Comparison of ENCODE assay signal across 8 mouse cellular contexts in the genomic region with DNA sequence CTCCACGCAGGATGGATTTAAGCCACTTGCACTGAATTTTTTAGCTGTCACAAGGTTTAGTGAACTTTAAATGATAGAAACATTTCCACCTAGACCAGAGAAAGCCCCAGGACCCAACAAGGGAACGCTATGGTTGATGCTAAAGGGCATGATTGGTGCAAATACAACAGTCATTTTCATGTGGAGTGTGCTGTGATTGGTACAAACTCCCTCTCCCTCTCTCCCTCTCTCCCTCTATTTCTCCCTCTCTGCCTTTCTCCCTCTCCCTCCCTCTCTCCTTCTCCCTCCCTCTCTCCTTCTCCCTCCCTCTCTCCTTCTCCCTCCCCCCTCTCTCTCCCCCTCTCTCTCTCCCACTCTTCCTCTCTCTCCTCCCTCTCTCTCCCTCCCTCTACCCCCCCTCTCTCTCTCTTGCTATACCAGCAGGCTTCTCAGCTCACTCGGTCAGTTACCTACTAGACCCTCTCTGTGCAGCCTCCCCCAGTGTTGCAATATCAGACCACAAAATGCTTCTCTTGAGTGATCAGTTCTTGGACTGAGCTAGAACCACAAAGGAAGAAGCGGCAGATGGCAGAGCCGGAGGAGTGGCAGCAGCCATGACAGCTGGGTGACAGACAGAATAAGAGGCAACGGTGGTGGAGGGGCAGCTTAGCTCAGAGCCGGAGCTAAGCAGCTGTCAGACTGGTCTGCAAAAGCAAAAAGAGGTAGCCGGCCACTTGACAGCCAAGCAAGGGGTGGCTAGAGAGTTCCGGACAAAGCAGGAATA. TPM values are rescaled to one million over a fixed set of nuclear protein-coding genes. Genes with fewer than 3 reads are reported as not detected.
DNase-seq lines count a peak whose midpoint lies in the region; ATAC-seq and TF ChIP-seq lines count a peak whose summit lies in the region.

No protein-coding gene starts in this region.

- H3K4me3 ChIP-seq in layer of hippocampus, adult 2 months = peak overlapping the region; percentile 17

- TF ChIP-seq CTCF in layer of hippocampus, adult 2 months (conservative IDR thresholded peaks at IDR 0.05) = no peak

- peak; percentile 50 for ATAC-seq in megakaryocyte-erythroid progenitor cell, adult 5-6 weeks (replicated peaks; ENCODE audit: low FRiP score, low TSS enrichment, poor library complexity, severe bottlenecking)

- peak overlapping the region; percentile 92 for H3K27ac ChIP-seq in layer of hippocampus, adult 2 months

- peak; percentile 8 for DNase-seq in cerebellum, adult 11-12 months
- no peak for DNase-seq in cerebellum, adult 8-10 months
- peak; percentile 51 for DNase-seq in thymus, postnatal 0 days (ENCODE audit: low spot score)
- no peak for DNase-seq in thymus, adult 18-20 months
- peak; percentile 63 to 79 for DNase-seq in layer of hippocampus, adult 2 months (ENCODE audit: low spot score in 2 of 2)
- DNase-seq in telencephalon, adult 2 months (ENCODE audit: low read depth, low spot score) = peak; percentile 41
- no peak for DNase-seq in T-cell, adult 2 months (ENCODE audit: low spot score)

RNA-seq across cellular contexts. Expression of a gene that starts 42.7 kb away (rescaled TPM):
- 5.0 and 5.3 TPM in 2 replicates for polyA plus RNA-seq in thymus, postnatal 0 days (2015; fragmentation: Nextera tagmentation; extraction: Ambion mirVana)
- not detected for total RNA-seq in layer of hippocampus, adult 2 months (2021)
- not detected in 2 replicates for total RNA-seq in megakaryocyte-erythroid progenitor cell, adult 5-6 weeks (2014; fragmentation: Nextera tagmentation)
- total RNA-seq in megakaryocyte-erythroid progenitor cell, adult 5-6 weeks (2017) = not detected in 2 replicates

Comparison
In these comparisons a context has a peak if more than half of its experiments do, and no peak if none do; other contexts are left out.
1. DNase-seq: peak in cerebellum, adult 11-12 months (single experiment), thymus, postnatal 0 days (single experiment), layer of hippocampus, adult 2 months (2 of 2) and telencephalon, adult 2 months (single experiment); none in cerebellum, adult 8-10 months (single experiment), thymus, adult 18-20 months (0 of 2) and T-cell, adult 2 months (single experiment).